Mouse (Mus musculus) 3T3-L1 (cell line): ENCODE measurements at regions not wholly inside any gene's neighbourhood (a gene's known extent, or its start where the extent isn't known, plus 50 kb on each side); places are given as distances from the start of the nearest gene placed in this dataset.
"Not testable (repeated sequence)": the region's sequence is repeated elsewhere in the genome, so short reads cannot be mapped to it uniquely, and the experiment has no call there.

ENCODE experiments used
- DNase-seq: peaks from one replicate; pipeline ENCODE4 v3.0.0-alpha.2; 2015; ENCODE audit warnings: low read depth, low spot score

DNA sequence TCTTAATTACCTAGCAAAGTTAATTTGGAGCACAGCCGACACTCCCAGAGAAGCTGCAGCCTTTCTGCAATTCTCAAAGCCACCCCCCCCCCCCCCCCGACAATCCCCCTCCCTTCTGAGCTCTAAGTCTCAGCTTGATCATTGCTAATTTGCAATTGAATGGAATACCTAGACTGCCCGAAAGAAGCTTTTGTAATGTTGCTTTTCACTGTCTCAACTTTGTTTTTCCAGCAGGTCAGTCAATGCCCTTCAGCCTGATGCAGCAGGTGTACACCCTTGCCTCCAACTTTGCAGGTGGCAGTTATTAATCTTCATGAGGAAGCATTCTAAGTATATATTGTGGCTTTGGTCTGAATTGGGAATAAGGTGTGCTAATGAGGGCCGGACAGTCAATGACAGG lies 1006.6 kb upstream of the Gm8797 start:
- no peak for DNase-seq

DNA sequence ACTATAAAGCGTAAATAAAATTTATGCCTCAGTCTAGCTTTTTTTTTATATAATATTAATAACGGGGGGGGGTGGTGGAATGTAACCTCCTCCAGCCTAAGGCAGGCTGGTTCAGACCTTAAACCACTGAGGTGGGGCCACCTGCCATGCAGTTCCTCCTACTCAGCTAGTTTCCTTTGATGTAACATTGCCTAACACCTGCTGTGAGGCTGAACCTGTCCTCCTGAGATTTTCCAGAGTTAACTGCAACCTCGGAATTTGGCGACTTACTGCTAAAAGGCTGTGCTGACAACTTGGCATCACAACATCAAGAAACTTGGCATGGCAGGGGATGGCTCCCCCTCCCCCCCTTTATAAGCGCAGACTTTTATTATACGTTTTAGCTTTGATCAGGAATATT lies 1006.0 kb upstream of the Gm8797 start:
- no peak for DNase-seq

DNA sequence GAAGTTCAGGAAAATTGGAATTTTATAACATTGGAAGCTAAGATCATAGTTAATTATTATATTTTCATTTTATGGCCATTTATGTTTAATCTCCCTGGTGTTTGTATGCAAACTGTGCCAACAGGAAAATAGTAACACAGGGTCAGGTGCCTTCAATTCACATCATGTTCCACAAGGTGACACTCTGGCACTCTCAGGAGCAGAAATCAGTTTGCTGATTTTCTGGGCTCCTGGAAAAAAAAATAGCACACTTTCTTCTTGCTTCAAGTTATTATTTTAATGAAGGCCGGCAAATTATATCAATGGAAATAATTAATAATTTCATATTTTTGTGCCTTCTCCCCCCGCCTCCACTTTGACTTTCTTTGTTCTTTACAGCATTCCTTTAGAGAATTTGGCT lies 994.5 kb upstream of the Gm8797 start:
- peak; percentile 31 for DNase-seq

DNA sequence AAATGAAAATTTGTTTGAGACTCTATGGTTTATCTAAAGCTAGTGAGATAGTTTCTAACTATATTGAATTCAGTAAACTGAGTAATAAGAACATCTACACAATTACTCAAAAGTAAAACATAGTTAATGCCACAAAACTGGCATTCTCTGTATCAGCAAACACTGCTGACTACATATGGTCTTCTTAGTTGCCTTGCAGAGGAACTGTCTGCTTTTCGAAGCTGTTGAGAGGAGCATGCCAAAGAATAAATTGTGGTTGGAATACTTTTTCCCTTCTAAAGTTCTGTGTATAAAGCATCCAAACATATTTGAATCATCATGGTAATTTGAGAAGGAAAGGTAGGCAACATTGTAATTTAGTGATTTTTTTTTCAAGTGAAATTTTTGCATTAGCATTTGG lies 993.5 kb upstream of the Gm8797 start:
- peak; percentile 51 for DNase-seq

DNA sequence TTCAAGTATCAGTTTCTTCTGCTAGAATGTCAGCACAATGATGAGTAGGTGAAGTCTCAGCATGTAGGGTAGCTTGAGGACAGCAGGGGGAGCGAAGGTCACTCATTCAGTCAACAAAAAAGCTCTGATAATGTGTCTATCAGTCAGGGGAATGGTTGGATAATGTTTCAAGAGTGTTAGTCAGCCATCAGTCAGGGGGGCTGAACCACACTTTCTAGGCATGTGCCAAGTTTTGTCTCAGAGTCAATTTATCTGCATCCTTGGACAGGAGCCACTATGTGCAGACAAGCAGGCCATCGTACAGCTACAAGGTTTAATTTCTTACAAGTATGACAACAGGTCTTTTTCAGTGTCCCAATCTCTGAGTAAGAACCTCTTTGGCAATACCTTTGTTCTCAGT lies 987.5 kb upstream of the Gm8797 start:
- peak; percentile 72 for DNase-seq

DNA sequence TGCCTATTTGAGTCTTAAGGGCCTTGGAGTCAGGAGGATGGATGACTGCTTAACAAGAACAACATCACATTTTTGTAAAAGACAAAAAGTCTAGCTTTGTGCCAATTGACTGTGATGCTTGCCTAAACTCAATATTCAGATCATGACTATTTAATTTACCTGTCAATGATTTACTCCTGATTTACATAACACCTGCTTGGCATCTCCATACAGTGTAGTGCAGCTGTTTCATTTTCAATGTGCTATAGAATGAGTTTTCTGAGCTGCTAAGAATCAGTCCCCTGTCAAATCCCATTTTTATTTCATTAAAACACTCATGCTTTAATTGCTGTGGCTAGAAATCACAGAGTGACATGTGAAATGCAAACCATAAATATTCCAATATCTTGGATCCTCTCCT lies 974.0 kb upstream of the Gm8797 start:
- no peak for DNase-seq

DNA sequence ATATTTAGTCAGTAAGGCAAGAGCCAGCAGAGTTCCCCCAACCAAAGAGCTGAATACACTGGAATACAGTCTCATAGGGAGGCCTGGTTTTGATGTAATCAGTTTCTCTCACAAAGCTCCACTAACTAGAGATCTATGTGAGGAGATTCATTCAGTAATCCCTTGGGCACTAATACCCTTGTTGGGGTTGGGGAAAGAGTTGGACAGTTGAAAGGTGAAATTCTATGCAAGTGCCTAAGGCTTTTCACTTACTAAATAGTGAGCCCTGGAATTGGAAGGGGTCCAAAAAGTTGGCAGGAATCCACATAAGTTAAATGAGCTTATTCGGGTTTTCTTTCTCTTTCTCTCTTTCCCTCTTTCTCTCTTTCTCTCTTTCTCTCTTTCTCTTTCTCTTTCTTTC lies 965.4 kb upstream of the Gm8797 start:
- DNase-seq: peak; percentile 4

DNA sequence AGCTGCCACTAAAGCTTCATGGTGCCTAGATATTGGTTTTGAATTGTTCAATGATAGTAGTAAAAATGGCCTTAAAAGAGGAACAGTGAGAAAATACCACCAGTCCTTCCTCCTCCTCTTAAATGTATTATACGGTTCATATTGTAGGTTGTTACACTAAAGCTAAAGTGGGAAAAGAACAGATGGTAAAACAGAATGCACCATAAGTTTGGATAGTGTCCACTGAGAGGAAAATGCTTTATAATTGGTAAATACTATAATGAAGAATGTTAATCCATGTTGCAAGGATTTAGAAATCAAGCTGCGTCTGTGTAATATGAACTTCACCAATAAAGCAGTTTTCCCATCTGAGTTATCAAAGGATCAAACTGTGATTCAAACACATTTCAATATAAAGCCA lies 957.5 kb upstream of the Gm8797 start:
- no peak for DNase-seq

DNA sequence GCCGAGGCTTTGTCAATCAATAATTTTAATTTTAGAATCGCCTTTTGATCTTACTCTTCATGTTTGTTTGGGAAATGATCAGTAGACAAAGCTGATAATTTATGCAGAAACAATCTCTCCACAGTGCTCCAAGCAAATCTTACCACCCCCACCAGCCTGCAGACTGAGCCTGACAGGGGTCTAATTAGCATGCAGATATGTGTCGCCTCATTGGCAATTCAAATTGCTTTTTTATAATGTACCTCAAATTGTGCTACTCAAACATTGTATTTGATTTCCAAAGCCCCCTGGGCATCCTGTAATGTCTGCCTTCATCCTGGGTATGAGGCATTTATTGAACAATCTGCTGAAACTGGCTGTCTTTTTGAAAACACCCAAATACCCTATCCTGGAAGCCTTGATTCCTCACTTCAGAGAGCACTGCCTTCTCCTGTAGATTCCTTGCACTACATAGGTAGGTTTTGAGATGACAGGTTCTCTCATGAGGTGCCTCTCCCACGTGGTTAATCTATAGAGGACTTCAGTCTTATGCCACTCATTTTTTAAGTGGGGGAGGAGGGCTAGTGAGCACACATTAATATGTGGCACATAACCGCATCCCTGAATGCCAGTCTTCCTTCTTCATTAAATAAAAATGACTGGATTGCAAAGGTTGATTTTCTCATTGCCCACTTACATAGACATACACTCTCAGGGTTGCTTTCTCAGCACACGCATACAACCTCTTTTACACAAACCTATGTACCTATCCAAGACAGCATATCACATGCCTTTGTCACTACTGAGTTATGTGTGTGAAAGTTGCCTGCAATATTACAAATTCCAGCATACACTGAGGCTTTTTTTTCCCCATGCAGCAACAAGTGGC lies 954.3 kb upstream of the Gm8797 start:
- no peak for DNase-seq

DNA sequence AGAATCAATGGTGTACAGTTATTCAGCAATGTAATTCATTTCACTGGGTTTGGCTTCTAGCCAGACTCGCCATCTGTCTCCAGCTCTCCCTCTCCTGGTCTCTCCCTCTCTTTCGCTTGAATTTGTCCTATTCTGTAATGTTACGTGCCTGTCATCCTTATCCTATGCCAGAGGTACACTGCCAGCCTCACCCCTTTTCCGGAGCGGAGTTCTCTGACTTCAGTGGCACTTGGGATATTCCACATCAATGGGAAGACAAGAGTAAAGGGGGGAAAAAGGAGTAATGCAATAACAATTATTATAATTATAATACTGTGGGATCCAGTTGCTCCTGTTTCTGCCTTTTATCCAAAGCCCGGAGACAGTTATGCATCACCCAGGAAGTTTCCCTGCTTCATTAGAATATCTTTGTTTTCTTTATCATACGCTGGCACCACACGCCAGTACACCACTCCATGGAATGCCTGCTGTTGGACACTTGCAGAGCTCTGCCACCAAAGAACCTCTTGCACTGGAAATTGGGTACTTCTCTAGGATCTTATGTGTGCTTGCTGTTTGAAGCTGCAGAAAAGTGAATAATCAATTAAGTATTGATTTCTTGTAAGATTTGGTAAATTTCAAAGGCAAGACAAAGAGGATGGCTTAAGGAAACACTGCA lies 953.6 kb upstream of the Gm8797 start:
- peak; percentile 14 for DNase-seq

DNA sequence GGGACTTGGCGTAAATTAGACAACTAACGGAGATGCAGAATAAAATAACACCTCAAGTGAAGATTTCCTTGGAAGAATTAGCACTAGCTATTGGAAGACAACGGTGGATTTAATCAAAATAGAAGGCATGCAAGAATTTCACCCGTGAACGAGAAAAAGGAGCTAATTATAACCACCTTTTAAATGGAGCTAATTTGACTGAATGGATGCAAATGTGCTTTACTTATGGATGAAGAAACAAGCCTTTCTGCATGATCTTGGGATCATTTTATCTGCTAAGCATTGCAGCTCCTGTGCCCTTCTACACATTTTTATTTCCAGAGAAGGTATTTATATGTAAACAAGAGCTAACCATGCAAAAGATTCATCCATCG lies 953.1 kb upstream of the Gm8797 start:
- DNase-seq: no peak

DNA sequence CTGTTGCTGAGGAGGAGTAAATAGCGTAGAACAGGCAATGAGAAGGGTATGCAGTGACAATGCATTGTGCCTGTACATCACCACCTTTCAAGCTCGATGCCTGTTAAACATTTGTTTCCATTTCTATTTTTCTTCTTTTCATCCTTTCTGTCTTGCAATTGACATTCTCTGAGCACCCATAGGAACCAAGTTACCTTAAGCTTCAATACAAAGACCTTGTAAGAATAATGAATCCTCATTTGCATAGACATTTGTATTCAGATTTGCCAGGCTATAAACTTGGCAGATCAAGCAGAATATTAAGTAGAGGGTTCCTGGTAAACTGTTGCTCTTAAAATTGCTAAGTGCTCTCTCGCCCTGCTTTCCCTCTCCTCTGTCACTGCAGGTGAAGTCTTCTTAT lies 952.2 kb upstream of the Gm8797 start:
- DNase-seq: no peak

DNA sequence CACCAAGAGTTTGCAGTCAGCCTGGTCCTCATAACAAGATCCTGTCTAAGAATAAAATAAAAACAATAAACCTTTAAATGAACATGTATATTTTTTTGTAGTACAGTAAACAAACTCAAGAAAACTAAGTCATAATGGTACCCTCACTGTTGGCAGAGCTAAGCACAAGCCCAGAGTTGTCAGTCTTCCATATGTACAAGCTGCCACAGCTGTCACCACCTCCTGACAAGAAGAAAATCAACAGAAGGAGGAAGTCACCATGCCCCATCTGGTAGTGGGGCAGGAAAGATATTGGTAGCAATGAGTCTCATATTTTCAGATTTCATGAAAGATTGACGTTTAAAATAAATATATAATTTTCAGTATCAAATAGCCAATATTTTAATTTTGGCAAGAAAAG lies 916.1 kb upstream of the Gm8797 start:
- no peak for DNase-seq

DNA sequence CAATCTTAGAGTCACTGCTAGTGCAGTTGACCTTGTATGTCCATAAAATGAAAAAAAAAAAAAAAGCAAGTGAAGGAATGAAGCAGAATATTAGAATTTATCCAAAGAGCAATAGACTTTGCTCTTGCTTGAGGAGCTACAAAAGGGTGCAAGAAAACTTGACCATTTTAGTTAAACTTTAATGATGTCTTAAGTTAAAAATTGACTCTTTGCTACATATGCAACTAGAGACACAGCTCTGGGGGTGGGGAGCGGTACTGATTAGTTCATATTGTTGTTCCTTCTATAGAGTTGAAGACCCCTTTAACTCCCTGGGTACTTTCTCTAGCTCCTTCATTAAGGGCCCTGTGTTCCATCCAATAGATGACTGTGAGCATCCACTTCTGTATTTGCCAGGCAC lies 915.0 kb upstream of the Gm8797 start:
- no peak for DNase-seq

DNA sequence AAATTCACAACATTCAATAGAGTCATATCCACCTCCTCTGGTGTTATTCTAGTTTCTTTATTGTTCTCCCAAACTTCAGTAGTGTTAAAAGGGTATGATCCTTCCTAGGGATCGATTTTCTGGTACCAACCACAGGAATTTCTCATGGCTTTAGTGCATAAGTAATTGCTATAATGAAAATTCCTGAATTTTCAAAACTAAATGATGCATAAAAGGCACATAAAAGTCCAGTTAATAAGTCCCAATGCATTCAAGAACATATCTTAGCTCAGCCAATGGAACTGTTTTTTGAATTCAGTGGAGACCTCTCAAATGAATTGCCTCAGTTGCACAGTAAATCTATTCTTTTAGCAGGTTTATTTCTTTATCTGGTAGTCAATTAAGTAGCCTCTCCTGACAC lies 913.7 kb upstream of the Gm8797 start:
- no peak for DNase-seq

DNA sequence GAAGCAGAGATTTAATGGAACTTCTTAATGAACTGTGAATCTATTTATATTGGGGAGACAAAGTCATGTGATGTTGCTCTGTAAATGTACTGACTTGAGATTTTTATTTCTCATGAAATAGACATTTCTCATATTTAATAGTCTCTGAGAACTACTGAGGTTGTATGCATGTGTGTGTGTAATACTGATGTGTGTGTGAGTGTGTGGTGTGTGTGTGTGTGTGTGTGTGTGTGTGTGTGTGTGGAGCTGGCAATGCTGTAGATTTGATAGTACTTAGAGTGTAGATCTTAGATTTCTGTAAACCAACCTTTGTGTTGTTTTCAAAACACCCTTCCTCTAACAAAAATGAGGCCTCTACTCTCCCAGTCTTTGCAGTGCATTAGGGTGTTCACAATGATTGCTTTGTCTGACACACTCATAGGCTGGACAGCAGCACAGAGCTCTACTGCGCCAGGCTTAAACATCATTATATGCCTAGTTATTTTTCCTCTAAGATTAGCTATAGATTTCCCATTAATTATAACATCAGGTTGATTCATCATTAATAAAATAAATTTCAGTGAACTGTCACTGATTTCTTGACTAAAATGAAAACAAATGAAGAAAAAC lies 895.5 kb upstream of the Gm8797 start:
- DNase-seq: no peak

DNA sequence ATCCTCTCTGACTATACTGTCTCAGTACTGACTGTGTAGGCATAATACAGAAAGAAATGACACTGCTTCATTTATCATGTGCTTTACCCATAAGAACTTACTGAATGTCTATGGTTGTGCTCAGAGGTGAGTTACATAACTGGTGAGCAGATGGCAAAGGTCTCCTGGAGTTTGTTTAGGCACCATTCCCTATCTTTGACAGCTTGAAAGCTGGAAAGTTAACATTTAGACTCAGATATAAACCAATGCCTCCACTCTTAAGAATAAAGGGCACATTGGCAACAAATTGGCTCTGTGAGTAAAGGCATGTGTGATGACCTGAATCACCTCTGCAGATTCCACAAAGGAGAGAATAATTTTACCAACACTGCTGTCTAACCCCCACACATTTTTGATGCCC lies 894.0 kb upstream of the Gm8797 start:
- no peak for DNase-seq

DNA sequence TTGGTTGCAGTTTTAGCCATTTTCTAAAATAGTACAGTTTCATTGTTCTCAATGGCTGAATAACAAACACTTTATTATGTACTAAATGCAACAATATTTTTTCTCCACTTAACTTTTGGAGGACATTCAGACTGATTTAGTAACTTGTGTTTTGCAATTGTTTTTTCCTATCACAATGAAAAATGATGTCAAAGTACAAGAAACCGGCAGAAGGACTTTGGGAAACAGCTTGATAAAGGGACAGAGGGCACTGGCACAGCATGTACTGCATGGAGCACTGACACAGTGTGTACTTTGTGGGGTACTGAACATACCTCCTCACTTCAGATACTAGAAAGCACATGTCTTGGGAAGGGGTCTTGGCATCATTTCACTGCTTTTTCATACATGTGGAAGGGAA lies 884.4 kb upstream of the Gm8797 start:
- DNase-seq: no peak

DNA sequence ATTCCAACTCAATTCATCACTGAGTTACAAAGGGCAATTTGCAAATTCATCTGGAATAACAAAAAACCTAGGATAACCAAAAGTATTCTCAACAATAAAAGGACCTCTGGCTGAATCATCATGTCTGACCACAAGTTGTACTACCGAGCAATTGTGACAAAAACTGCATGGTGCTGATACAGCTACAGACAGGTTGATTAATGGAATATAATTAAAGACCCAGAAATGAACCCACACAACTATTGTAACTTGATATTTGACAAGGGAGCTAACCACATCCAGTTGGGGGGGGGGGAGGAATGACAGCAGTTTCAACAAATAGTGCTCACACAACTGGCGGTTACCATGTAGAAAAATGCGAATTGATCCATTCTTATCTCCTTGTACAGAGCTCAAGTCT lies 864.7 kb upstream of the Gm8797 start:
- DNase-seq: peak; percentile 62

DNA sequence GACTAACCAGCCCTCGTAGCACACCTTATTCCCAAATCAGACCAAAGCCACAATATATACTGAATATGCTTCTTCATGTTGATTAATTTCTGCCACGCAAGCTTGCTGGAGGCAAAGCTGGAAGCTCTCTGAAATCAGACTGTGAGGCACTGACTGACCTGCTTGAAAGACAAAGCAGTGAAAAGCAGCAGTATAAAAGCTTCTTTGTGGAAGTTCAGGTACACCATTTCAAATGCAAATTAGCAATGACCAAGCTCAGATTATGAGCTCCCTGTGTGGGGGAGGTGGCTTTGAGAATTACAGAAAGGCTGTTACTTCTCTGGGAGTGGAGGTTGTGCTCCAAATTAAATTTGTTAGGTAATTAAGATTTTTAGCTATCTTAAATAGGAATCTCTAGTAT lies 857.5 kb upstream of the Gm8797 start:
- DNase-seq: no peak

DNA sequence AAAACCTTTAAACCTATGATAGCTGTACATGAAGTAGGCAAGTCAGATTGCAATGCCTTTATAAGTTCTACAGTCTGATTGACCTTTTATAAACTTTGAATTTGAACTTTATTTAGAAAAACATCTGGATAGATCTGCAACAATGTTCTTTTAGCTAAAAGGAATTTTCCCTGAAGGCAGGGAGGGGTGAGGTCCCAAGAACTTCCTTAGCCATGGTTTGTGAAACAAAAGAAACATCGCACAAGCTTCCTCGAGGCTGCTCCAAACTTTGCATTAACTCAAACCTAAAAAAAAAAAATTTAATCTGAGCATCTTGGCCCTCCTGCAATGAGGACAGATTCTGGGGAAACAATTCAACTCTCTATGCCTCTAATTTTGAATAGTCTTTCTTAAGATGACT lies 854.8 kb upstream of the Gm8797 start:
- no peak for DNase-seq

DNA sequence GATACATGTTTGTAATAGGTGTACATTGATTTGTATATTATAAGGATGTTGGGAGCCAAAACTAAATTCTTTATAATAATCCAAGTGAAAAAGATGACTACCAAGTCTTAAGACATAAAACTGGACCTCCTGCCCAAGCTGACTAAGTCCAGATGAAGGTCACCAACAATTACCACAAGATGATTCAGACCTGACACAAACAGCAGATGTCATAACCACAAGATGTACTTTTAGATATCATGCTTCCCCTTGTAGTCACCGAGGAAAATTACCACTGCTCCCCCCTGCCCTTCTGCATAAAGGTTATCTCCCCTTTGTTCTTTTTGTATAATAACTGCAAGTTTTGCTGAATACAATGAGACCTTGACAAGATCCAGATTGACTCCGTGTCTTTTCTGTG lies 843.0 kb upstream of the Gm8797 start:
- DNase-seq: peak; percentile 76

DNA sequence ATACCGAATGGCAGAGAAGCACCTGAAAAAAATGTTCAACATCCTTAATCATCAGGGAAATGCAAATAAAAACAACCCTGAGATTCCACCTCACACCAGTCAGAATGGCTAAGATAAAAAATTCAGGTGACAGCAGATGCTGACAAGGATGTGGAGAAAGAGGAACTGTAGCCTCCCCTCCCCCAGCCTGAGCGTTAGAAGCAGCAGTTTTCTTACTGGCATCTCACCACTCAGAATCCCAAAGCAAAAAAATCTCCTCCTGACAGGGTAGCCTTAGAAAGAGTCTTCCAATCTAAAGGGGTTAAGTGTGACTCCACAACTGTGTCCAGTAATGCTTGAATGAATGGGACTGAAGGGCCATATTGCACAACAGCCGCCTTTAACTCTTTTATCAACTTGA lies 819.9 kb upstream of the Gm8797 start:
- not testable (repeated sequence) for DNase-seq
